Mouse (Mus musculus) spleen, adult 18-20 months (tissue): ENCODE measurements around the gene Lrig1.
A peak's percentile ranks its signal among the peaks of the same experiment; 100 is the strongest.

Experiments used
- DNase-seq, 2 experiments: peaks; one replicate each; pipeline ENCODE4 v3.0.0; 2022; ENCODE audit warnings: mixed read lengths in 2 of 2

The Lrig1 gene

DNA sequence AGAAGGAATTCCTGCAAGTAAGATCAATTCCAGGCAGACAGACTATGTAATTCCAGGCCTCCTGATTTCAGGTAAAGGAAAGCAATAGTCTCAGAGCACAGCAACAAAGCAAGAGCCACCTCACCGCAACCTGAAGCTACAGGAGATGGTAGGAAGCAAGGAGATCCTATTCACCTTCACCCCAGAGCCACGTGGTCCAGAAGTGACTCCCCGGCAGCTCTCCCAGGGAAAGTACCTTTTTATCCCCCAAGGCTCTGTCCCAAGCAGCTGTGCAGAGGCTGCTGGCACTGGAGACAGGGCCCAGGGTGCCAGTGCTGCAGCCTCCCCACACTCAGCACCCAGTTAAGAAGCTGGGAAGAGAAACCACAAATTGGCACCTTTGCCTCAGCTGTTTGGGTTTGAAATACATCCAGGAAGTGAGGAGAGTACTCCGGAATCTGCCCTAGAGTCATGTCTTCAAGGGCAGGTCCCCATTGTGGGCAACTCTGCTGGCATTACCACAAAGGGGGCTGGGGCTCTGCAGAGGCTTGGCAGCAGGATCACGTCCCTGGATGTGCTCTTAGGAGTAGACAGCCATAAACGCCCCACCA is 53.6 kb downstream of the Lrig1 start:
- no peak for DNase-seq

- no peak for DNase-seq
Measured at GRCm38 (mm10) chr6:94645723-94646122, 54.2 kb downstream of the Lrig1 start.

GRCm38 (mm10) chr6:94644641-94645040 is 55.3 kb downstream of the Lrig1 start:
- DNase-seq, result no peak

- DNase-seq, result no peak
Measured at GRCm38 (mm10) chr6:94643989-94644388, 56.0 kb downstream of the Lrig1 start.

GRCm38 (mm10) chr6:94642048-94642447 is 57.9 kb downstream of the Lrig1 start:
- DNase-seq, result no peak

DNA sequence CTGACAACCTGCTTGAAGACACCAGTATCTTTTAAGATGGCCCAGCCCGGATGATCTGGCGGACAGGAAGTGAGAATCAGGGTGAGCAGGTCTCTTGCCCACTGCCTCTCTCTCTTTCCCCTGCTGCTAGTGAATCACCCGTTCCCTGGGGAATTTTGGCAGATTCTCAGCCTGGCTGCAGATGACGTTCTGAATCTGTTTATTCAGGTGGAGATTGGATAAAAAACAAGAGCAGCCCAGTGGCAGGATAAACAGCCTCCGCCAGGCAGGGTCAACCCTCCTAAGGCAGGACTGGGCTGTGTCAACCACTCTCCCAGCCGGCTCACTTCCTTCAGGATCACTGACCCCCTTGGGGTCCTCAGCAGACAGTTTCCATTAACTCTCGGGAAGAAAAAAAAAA is 59.7 kb downstream of the Lrig1 start:
- DNase-seq, result no peak

GRCm38 (mm10) chr6:94637024-94637434 is 62.9 kb downstream of the Lrig1 start:
- DNase-seq, result no peak

DNA sequence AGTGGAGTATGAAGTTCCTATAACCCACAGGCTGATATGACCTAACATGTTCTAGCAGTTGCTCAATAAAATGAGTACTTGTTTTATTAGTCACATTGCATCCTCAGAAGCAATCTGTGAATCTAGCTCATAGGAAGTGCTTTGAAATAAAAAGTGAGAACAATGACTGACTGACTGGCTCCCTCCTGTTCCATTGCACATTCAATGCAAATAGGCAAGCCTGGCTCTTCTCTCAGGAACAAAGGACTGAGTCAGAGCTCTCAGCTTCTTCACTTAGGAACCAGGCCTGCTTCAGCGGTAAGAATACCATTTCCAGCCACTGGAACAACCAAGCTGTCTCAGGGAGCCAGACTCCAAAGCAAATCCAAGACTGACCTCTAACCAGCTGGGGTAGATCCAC is 64.6 kb downstream of the Lrig1 start:
- no peak for DNase-seq

DNA sequence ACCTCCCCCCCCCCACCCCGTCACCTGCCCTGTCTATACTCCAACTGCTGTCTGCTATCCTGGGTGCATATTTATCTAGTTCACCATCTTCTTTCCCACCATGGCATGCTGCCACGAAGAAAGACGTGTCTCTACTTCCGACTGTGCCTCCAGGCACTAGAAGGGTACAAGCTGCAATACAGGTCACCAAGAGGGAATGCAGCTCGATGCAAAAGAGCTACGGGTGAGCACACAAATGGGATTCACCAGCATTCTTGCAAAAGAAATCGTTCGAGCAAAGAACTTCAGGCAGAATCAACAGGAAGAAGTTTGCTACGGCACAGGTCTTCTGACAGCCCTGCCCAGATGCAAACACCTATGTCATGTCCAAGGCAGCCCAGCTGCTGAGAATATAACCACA is 65.2 kb downstream of the Lrig1 start:
- no peak for DNase-seq

GRCm38 (mm10) chr6:94634274-94634673 is 65.7 kb downstream of the Lrig1 start:
- DNase-seq, result no peak

- no peak for DNase-seq
Measured at GRCm38 (mm10) chr6:94631779-94632082, 68.2 kb downstream of the Lrig1 start.

DNA sequence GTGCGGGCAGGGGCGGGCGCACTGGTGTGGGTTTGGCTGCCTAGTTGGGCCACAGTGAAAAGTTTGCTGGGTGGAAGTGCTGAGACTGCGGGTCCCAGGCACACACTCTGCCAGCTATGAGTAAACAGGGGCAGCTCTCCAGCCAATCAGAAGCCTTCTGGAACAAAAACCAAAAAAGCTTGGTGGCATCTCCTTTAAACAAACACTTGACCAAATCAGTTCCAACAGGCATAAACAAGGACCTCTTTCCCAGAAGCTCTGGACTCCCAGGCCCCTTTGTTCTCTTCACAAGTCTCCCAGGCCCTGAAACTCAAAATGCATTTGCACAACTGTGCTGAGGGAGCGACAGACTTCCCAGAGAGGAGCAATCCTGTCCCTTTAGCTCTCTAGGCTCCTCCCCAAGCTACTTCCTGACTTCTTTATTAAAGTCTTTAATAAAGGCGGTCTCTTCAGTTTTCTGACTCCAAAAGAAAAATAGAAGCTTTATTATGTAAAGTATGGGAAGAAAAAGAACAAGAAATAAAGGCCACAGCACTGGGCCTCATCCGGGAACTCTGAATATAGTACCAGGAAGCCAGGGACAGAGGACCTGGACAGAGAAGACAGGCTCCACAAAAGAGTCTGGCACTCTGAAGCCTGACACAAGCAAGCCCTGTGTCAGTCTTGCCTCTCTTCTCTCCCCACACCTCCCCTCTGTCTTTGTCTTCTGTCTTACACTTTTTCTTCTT is 68.7 kb downstream of the Lrig1 start:
- DNase-seq, result no peak

DNA sequence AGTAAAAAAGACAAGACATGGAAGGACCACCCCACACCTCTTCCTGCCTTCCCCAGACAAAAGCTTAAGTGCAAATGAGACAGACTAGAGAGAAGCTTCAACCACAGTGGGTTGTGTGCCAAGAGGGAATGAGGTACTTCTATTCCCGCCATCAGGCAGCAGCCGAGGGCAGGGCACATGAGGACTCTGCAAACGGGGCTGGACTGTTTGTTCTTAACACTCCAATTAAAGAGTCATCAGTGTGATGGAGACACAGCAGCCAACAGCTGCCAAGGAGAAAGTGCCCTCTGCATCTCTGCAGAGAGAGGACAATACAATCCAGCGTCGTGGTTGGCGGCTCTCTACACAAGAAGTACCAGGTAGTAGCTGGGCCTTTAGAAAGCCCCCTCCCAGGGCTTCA is 71.2 kb downstream of the Lrig1 start:
- DNase-seq, result no peak

- no peak for DNase-seq
Measured at GRCm38 (mm10) chr6:94627714-94628595, 72.0 kb downstream of the Lrig1 start.

- no peak for DNase-seq
Measured at GRCm38 (mm10) chr6:94626807-94627206, 73.2 kb downstream of the Lrig1 start.

DNA sequence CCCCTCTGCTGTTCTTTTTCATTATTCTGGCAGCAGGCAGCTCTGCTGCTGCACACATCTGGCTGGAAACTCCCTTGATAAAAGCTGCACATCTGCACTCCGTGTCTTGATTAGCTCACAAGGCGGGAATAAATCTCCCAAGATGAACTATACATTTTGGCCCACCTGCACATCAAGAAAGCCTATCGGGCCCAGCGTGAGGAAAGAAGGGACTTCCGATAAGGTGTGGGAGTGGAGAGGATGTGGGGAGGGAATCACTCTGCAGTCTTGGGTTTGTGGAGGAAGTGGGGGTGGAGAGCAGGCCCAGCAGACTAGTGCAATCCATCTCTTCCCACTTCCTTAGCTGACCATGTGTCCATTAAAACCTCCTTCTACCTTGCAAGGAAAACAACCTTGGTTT is 74.1 kb downstream of the Lrig1 start:
- no peak for DNase-seq

GRCm38 (mm10) chr6:94624543-94624942 is 75.4 kb downstream of the Lrig1 start:
- no peak for DNase-seq

DNA sequence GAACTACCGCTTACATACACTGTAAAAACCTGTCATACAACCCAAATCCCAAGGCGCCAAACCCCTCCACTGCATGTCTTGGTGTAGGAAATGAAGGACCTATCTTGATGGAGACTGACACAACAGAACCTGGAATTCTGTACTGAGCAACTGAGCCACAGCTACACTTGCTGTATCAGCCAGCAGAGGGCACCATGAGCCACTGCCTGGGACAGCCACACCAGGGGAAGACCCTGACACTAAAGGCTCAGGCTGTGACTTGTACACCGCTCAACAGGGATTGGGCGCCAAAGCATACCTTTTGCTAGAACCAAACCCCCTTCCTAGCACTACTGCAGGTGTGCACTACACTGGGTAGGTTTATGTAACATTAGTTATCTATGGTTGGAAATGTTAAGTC is 77.0 kb downstream of the Lrig1 start:
- peak in 1 of 2 experiments; percentile 63 for DNase-seq

DNA sequence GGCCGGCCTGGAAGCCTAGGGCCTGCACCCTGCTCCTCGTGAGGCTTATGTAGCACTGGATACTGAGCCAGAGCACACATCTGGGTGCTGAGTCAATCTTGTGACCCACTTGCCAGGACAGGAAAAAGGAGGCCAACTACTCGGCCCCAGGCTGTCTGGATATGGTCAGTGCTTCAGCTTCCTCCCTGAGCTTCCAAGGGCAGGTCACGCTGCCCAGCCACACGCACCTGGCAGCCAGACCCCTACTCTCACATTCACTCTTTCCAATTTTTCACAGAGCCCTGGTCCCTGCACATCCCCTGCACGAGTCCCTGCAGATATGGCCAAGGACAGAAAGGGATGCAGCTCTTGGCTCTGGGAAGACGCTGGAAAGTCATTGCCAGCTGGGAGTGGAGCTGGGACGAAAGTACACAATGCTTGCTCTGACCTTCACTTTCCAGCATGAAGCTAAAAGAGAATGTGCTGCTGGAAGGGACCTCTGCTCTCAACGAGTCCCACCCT is 79.1 kb downstream of the Lrig1 start:
- DNase-seq, result no peak

DNA sequence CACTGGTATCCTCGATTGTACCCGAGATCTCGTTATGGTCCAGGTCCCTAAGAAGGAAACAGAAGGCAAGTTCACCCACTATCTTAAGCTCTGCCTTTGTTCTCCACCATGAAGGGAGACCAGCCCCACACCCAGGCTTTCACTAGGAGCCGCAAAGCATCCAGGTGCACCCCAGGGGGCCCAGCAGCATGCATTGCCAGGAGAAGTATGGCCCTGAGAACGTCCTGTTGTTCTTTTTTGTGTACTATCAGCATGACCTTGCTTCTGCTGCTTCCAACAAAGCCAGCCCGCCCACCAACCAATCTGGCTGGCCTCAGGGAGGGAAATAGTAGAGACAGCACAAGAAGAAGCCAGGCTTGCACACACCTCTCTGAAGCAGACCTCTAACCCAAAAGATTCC is 79.7 kb downstream of the Lrig1 start:
- no peak for DNase-seq

GRCm38 (mm10) chr6:94618671-94619070 is 81.3 kb downstream of the Lrig1 start:
- no peak for DNase-seq

- DNase-seq, result no peak
Measured at GRCm38 (mm10) chr6:94615936-94616335, 84.0 kb downstream of the Lrig1 start.

DNA sequence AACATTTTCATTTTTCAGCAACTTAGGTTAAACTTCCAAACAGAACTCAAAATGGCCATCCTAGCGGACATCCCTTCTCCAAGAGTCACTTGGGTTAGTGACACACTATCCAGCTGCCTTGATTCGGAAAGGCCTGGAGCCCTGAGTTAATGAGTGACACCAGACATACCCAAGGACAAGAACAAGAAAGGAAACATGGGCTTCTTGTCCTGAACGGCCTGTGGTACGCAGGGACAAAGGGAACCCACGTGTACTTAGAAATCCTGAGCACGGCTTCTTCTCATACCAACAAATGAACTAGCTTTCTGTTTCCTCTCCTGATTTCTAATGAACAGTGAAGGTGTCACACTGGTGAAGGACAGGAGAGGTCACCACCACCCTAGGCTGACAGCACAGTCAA is 85.6 kb downstream of the Lrig1 start:
- no peak for DNase-seq
